Mouse (Mus musculus) neural tube, embryonic 10.5 days (tissue): ENCODE measurements around the gene Mtrr.

Experiments
- DNase-seq: peaks from one replicate; pipeline ENCODE4 v3.0.0-alpha.2; 2017; ENCODE audit warnings: low spot score; ENCODE audit errors: extremely low spot score

Mtrr gene

DNA sequence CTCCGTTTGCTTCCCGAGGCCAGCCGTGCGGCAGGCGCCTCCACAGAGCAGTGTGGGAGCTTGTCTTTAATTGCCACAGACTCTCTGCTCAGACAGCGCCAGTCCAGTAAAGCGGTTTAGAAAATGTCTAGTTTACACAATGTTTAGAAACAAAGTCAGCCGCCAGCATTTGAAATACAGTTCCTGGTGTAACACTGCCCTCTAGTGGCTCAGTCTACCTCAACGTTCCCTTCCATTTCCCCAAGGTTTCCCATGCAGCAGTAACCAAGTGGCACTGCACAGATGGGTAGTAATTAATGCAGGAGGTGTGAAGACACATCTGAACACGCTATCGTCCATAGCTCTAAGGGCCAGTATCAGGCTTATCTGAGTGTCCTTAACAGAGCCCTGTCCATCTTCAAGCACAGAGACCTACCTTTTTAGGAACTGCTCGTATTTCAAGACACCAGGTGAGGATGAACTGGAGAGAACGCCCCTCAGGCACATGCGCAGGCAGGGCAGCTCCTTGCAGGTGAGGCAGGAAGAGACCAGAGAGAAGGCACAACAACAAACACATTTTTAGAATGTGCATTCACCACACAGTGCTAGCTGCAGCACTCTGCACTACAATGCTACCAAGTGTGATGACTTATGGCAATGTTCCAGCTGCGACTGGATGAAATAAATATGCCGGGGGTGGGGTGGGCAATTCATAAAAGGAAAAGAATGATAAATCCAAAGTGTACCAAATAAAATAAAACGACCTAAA lies 12.2 kb downstream of the Mtrr start:
- DNase-seq, result peak; percentile 45

DNA sequence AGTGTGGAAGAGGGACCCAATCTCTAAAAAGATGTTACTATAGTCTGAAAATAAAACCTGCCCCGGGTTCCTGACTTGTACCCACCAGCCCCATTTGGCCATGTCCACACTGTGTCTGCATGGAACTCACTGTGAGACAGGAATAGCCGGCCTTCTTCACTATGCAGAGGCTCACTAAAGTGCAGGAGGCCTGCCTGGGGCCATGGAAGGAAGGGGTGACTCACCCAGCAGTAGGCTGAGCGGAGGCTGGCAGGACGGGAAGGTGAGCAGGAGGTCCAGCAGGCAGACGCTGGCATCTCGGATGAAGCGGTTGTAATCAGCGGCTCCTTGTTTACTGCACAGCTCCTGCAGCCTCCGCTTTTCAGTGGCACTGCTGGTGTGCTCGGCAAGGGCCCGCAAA lies 13.4 kb downstream of the Mtrr start:
- no peak for DNase-seq

DNA sequence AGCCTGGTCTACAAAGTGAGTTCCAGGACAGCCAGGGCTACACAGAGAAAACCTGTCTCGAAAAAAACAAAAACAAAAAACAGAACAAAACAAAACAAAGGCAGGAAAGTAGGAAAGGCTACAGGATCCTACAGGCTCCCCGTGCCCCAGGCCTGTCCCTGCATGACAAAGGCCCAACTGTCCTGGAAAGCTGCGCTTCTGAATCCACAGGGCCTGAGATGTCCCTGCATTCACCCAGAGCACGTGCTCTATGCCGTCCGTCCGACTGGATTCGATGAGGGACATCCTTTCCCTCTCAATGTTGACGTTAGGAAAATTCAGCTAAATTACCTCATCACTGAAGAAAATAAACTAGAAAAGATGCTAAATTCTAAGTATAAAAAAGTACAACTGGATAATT lies 13.8 kb downstream of the Mtrr start:
- no peak for DNase-seq

DNA sequence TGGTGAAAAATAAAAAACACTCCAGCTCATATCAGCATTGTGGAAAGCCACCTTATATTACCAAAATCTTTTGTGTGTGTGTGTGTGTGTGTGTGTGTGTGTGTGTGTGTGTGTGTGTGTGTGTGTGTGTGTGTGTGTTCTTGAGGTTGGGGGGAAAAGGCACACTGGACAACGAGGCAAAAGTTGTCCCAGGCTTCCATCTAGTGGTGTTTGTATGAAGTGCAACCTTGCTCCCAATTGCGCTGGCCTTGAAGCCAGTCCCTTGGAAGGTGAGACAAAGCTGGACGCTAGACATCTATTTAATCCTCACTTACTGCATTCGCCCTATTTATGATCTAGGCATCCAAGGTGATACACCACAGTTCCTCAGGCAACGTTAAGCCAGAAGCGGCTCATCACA lies 28.6 kb downstream of the Mtrr start:
- peak; percentile 18 for DNase-seq
